Mouse (Mus musculus): ENCODE data around the gene Dennd1a. TPM values are rescaled to one million over a fixed set of nuclear protein-coding genes. Genes with fewer than 3 reads are reported as not detected.

The Dennd1a gene
- polyA plus RNA-seq, 1 experiment, result 44.5 TPM

DNA sequence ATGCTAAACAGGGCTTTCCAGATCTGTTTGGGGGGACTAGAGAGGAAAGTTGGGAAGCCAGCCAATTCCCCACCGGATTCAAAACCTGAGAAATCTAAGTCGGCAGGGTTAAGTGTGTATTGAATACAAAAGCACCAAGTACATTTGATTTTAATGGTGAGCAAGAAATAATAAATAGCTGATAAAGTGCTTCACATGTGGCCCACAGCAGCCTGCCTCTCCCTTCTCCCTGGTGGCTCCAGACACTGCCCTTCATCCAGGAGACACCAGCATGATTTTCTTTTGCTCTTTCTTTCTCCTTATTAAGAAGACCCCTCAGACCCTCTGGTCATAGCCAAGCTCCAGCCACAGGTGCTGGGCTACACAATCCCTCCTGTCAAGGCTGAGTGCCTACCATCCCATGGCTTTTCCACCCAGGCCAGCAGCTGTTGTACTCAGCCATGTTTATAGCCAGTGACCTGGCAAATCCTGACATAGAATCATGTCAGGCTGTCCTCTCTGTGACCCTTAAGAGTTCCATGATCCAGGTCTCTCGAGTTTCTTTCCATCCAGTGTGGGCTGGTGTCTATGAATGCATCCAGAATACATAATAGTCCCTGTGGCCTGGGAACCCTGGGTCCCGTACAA lies 467.6 kb downstream of the Dennd1a start:
- no peak for TF ChIP-seq CTCF (IDR thresholded peaks at IDR 0.05; ENCODE audit: extremely low read depth, insufficient read depth, low read length)
- TF ChIP-seq POLR2A (IDR thresholded peaks at IDR 0.05; ENCODE audit: extremely low read depth, insufficient read depth, low read length), result no peak
- H3K27ac ChIP-seq (ENCODE audit: insufficient read depth, low read length), result no peak overlapping the region
- H3K4me1 ChIP-seq (ENCODE audit: control insufficient read depth, insufficient read depth, low read length), result peaks cover 1% of the 10 kb centered on the region; the same call in 1 of the 2 replicates
- H3K4me3 ChIP-seq (ENCODE audit: insufficient read depth, low read length), result no peak overlapping the region

DNA sequence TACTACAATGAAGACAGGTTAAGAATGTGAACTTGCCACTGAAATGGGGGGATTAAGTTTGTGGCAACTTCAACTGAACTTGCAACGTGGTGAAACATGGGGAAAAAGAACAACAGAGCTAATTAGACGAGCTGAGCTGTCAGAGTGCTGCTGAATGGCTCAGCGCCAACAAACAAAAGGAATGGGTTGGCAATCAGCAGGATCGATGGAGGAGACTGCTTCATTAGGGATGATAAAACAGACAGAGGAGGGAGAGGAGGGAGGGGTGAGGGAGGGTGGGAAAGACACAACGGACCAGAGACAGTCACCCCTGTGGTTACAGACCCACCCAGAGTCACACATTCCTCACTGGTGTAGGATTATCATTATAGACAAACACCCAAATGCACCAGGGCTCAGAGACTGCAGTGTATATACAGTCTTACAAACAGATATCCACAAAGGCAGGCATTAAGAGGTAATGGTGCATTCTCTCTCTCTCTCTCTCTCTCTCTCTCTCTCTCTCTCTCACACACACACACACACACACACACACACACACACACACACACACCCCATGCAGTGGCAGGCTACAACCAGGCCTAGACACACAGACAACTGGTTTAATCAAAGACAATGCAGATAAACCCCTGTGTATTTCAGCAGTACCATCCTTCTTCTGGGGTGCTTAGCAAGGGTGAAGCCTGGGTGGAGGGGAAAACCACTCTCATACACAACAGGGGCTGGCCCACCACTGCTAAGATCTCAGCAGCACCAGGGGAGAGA lies 468.2 kb downstream of the Dennd1a start:
- H3K4me3 ChIP-seq (ENCODE audit: insufficient read depth, low read length), result no peak overlapping the region
- no peak for TF ChIP-seq CTCF (IDR thresholded peaks at IDR 0.05; ENCODE audit: extremely low read depth, insufficient read depth, low read length)
- no peak for TF ChIP-seq POLR2A (IDR thresholded peaks at IDR 0.05; ENCODE audit: extremely low read depth, insufficient read depth, low read length)
- H3K4me1 ChIP-seq (ENCODE audit: control insufficient read depth, insufficient read depth, low read length), result peaks cover 1% of the 10 kb centered on the region; the same call in 1 of the 2 replicates
- H3K27ac ChIP-seq (ENCODE audit: insufficient read depth, low read length), result no peak overlapping the region

DNA sequence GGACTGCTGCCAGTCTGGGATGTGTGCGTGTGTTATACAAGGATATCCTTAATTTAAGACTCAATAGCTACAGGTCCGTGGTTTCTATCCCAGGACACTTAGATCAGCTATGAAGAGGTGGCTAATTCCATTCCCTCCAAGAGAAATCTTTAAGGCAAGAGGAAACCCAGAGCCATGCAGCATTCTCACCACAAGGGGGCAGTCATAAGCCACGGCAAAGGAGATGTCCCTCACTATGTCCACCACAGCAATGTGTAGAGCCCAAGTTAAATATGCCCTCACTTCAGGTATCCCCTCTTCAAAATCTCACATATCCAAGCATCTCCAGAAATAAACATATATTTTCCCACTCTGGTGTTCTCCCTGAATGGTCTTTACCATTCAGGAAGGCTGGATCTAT lies 471.5 kb downstream of the Dennd1a start:
- H3K4me3 ChIP-seq (ENCODE audit: insufficient read depth, low read length), result no peak overlapping the region
- H3K27ac ChIP-seq (ENCODE audit: insufficient read depth, low read length), result no peak overlapping the region
- TF ChIP-seq POLR2A (IDR thresholded peaks at IDR 0.05; ENCODE audit: extremely low read depth, insufficient read depth, low read length) (no peak), CTCF (IDR thresholded peaks at IDR 0.05; ENCODE audit: extremely low read depth, insufficient read depth, low read length) (peak; percentile 98)
- peaks cover 1% of the 10 kb centered on the region; the same call in 1 of the 2 replicates for H3K4me1 ChIP-seq (ENCODE audit: control insufficient read depth, insufficient read depth, low read length)

DNA sequence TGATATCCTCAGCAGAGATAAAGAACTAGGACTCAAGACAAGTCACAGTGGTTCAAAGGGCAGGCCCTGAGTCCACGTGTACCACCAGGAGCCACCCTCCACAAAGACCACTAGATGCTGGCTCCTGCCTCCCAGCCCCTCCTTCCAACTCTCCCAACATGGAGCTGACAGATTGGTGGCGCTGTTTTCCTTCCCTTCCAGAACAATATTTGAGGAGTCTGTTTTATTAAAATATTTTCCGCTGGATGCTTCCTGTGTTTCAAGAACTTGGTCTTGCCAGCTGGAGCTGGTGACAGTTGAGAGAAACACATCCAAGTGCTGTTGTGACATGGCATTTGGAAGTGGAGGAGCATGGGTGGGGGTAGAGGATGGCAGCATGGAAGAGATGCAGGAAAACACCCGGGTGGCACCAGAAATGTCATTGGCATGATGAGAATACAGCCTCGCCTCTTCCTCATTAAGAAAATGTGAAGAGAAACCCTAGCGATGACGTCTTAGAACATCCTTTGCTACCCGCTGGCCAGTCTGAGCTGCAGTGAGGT lies 472.3 kb downstream of the Dennd1a start:
- TF ChIP-seq CTCF (IDR thresholded peaks at IDR 0.05; ENCODE audit: extremely low read depth, insufficient read depth, low read length) (no peak), POLR2A (IDR thresholded peaks at IDR 0.05; ENCODE audit: extremely low read depth, insufficient read depth, low read length) (no peak)
- H3K4me3 ChIP-seq (ENCODE audit: insufficient read depth, low read length), result no peak overlapping the region
- H3K4me1 ChIP-seq (ENCODE audit: control insufficient read depth, insufficient read depth, low read length), result peaks cover 1% of the 10 kb centered on the region; the same call in 1 of the 2 replicates
- no peak overlapping the region for H3K27ac ChIP-seq (ENCODE audit: insufficient read depth, low read length)

DNA sequence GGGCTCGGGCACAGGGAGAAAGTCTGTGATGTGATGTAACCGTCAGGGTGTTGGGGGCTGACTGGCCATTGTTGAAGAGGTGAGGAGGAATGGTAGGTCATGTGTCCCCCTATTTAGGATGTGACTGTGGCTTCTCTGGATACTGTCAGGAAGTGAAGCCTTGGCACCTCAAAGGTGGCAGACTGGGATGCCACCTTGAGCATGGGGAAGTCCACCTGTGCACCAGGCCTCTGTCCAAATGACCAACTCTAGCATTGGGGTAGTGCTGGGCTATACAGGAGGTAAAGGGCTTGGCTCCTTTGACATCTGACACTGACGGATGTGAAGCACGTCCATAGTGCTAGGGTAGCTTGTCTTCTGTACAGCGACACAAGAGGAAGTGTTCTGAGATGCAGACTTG lies 474.8 kb downstream of the Dennd1a start:
- no peak overlapping the region for H3K4me3 ChIP-seq (ENCODE audit: insufficient read depth, low read length)
- no peak for TF ChIP-seq CTCF (IDR thresholded peaks at IDR 0.05; ENCODE audit: extremely low read depth, insufficient read depth, low read length)
- no peak for TF ChIP-seq POLR2A (IDR thresholded peaks at IDR 0.05; ENCODE audit: extremely low read depth, insufficient read depth, low read length)
- no peaks in the 10 kb centered on the region for H3K4me1 ChIP-seq (ENCODE audit: control insufficient read depth, insufficient read depth, low read length)
- no peak overlapping the region for H3K27ac ChIP-seq (ENCODE audit: insufficient read depth, low read length)

DNA sequence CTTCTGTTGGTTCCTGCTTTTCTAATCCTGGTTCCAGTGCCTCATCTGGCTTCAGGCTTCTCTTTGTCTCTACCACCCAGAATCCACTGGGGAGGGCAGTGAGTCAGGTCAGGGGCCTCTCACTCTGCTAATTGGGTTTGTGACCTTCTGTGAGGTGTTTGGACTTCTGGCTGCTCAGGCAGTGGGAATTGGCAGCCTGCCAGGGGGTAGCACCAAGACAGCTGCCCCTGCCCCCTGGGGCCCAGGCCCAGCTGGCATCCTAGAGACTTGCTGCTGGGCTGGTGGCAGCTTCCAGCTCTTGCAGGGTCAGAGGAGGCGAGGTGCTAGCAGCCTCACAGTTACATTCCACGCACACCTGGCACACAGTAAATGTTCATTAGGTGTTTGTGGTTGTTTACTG lies 475.5 kb downstream of the Dennd1a start:
- Histone ChIP-seq H3K4me3 (ENCODE audit: insufficient read depth, low read length) (no peak overlapping the region), H3K4me1 (ENCODE audit: control insufficient read depth, insufficient read depth, low read length) (no peaks in the 10 kb centered on the region), H3K27ac (ENCODE audit: insufficient read depth, low read length) (no peak overlapping the region)
- TF ChIP-seq POLR2A (IDR thresholded peaks at IDR 0.05; ENCODE audit: extremely low read depth, insufficient read depth, low read length) (no peak), CTCF (IDR thresholded peaks at IDR 0.05; ENCODE audit: extremely low read depth, insufficient read depth, low read length) (no peak)

DNA sequence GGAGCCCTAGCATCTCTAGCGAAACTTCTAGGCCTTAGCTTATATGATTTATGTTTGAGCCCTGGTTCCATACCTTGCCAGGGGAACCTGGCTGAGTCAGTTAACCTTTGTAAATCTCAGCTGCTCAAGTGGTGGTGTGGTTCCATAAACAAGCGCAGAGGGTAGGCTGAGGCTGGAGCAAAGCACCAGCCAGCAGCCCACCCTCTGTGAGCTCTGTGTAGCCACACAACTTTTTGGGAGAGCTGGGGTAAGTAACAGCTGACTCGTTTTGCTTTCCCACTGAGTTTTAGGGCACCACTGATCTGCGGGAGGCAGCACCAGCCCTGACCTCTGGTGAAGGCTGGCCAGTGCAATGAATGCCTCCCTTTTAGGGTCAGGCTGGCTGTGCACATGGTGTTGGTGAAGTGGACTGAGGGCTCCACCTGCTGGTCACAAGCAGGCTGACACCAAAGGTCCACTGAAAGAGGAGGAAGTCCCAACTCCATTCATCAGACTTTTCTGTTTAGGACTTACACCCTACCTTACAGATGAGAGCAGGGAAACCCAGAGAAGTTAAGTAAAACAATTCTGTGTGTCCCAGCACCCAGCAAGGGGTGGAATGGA lies 484.5 kb downstream of the Dennd1a start:
- 0 out of 2 replicates have a peak, but pooled peaks cover 1% of the 10 kb centered on the region for H3K4me1 ChIP-seq (ENCODE audit: control insufficient read depth, insufficient read depth, low read length)
- H3K4me3 ChIP-seq (ENCODE audit: insufficient read depth, low read length), result no peak overlapping the region
- no peak overlapping the region for H3K27ac ChIP-seq (ENCODE audit: insufficient read depth, low read length)

DNA sequence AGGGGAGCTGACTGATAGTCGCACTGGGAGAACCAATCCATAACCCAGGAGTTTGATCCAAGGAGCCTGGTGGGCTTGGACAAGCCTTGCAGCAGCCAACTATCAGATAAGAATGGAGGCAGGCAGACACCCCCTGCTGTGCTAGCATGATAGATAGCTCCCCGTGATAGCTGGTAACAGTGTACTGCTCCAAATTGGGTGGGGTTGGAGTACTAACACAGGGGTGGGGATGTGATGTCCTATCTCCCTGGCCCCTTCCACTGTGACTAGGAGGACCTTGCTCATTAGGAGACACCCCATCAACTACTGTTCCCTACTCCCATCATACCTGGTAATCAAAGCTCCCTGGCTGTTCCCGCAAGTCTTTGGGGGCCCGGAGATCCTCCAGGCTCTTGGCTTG lies 485.5 kb downstream of the Dennd1a start:
- TF ChIP-seq POLR2A (IDR thresholded peaks at IDR 0.05; ENCODE audit: extremely low read depth, insufficient read depth, low read length) (no peak), CTCF (IDR thresholded peaks at IDR 0.05; ENCODE audit: extremely low read depth, insufficient read depth, low read length) (no peak)
- no peak overlapping the region for H3K27ac ChIP-seq (ENCODE audit: insufficient read depth, low read length)
- H3K4me3 ChIP-seq (ENCODE audit: insufficient read depth, low read length), result no peak overlapping the region
- H3K4me1 ChIP-seq (ENCODE audit: control insufficient read depth, insufficient read depth, low read length), result 0 out of 2 replicates have a peak, but pooled peaks cover 1% of the 10 kb centered on the region

More for the DNA sequence above, 484.5 kb downstream of the Dennd1a start:
- TF ChIP-seq CTCF (IDR thresholded peaks at IDR 0.05; ENCODE audit: extremely low read depth, insufficient read depth, low read length) (peak; percentile 92), POLR2A (IDR thresholded peaks at IDR 0.05; ENCODE audit: extremely low read depth, insufficient read depth, low read length) (no peak)

DNA sequence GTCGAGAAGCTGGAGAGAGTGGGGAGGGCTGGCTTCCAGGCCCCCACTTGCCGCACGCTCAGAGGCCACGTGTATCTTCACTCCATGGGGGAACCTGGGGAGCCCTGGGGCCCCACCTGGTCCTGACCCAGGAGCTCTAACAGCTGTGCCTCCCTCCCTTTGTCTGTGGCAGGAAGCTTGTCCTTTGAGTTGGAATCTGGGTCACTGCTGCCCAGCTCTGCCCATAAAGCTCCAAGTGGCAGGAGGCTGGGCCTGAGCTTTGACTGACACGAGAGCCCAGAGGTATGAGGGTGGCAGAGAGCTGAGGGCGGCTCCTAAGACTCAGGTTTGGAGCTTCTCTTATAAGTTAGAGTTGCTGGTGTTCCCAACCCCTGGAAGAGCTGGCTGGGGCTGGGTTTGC lies 488.1 kb downstream of the Dennd1a start:
- H3K4me1 ChIP-seq (ENCODE audit: control insufficient read depth, insufficient read depth, low read length), result 0 out of 2 replicates have a peak, but pooled peaks cover 1% of the 10 kb centered on the region
- no peak for TF ChIP-seq CTCF (IDR thresholded peaks at IDR 0.05; ENCODE audit: extremely low read depth, insufficient read depth, low read length)
- no peak for TF ChIP-seq POLR2A (IDR thresholded peaks at IDR 0.05; ENCODE audit: extremely low read depth, insufficient read depth, low read length)
- no peak overlapping the region for H3K4me3 ChIP-seq (ENCODE audit: insufficient read depth, low read length)
- H3K27ac ChIP-seq (ENCODE audit: insufficient read depth, low read length), result no peak overlapping the region
